Mouse (Mus musculus) heart, embryonic 15.5 days (tissue): ENCODE results near the gene Kmt2c. TPM values are rescaled to one million over a fixed set of nuclear protein-coding genes. Genes with fewer than 3 reads are reported as not detected.

ENCODE experiments used
- ATAC-seq: fragments of 200-750 bp; cut with Nextera tagmentation; replicated peaks from 2 replicates; pipeline ENCODE4 v1.8.0; 2017; ENCODE audit warnings: low read depth, moderate TSS enrichment; ENCODE audit not compliant: insufficient number of reproducible peaks, insufficient read depth, low FRiP score
- H3K27ac ChIP-seq: fragments of 300-500 bp; sonication (generic); 2 replicates; pipeline ENCODE4 v1.5.1; 2015; ENCODE audit warnings: mild to moderate bottlenecking, inconsistent platforms
- H3K27me3 ChIP-seq: fragments of 300-500 bp; sonication (generic); 2 replicates; pipeline ENCODE4 v1.6.1; 2015; ENCODE audit warnings: inconsistent platforms
- H3K36me3 ChIP-seq: fragments of 300-500 bp; sonication (generic); 2 replicates; pipeline ENCODE4 v1.6.1; 2015; ENCODE audit warnings: mild to moderate bottlenecking, inconsistent platforms
- H3K4me1 ChIP-seq: fragments of 300-500 bp; sonication (generic); replicated peaks from 2 replicates; pipeline ENCODE4 v1.6.1; 2015; ENCODE audit warnings: inconsistent platforms
- H3K4me2 ChIP-seq: fragments of 300-500 bp; sonication (generic); 2 replicates; pipeline ENCODE4 v1.6.1; 2015; ENCODE audit warnings: inconsistent platforms, mild to moderate bottlenecking, moderate library complexity
- H3K4me3 ChIP-seq: fragments of 300-500 bp; sonication (generic); 2 replicates; pipeline ENCODE4 v1.5.1; 2015; ENCODE audit warnings: mild to moderate bottlenecking, inconsistent platforms
- H3K9ac ChIP-seq: fragments of 300-500 bp; sonication (generic); 2 replicates; pipeline ENCODE4 v1.6.1; 2015; ENCODE audit warnings: mild to moderate bottlenecking, inconsistent platforms
- H3K9me3 ChIP-seq: fragments of 300-500 bp; sonication (generic); replicated peaks from 2 replicates; pipeline ENCODE4 v1.6.1; 2016; ENCODE audit warnings: inconsistent platforms
- WGBS: fragments of 180-500 bp; shearing (Covaris S2); methylation state at CpG from one replicate; pipeline ENCODE4 v1.1.7; 2015; ENCODE audit warnings: mixed read lengths; 5-methylcytosine and 5-hydroxymethylcytosine counted together
- polyA plus RNA-seq: library from polyadenylated mRNA; unstranded; fragments of >200 nt; fragmentation: Nextera tagmentation; extraction: Ambion mirVana; gene quantifications from 2 replicates; pipeline ENCODE4 v1.2.1, GENCODE M21; 2015

The Kmt2c gene
- polyA plus RNA-seq, 1 experiment from 2014 or later, result 7.3 TPM

DNA sequence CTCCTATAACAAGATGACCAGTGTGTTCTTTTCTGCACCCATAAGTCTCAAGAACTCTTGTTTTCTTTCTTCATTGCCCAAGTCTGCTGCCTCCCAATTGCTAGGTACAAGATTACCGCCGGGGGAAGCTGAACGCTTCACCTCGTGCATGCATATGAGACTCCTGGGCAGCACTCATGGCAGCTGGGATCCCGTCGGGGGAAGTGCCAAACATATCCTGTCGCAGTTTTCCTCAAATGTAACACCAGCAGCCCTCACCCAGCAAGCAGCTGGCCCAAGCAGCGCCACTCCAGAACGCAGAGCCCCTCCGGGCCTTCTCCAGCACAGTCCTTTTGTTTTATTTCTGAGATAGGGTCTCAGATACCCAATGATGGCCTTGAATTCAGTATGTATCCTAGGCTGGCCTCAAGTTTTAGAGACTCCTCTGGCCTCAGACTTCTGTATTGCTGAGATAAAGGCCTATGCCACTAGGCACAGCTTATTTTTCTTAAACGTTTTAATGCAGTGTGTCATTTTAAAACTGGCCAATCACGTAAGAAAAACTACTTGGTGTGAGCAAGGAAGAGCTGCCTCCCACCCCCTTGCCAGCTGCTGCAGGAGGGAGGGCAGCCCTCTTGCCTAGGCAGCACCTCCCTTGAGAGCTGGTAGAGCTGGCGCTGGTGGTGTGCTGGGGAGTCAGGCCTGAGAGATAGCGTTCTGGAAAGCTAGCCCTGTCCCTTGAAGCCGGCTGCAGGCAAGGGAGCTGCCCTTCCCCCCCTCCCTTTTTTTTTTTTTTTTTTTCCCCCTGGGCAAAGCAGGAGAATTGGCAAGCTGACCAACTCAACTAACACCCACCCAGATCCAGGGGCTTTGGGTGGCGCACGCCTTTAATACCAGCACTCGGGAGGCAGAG lies 33.9 kb upstream of the Kmt2c start:
- 56% methylated on average over 18 of the region's 18 CpGs for WGBS
- Histone ChIP-seq H3K36me3 (no peaks in the 10 kb centered on the region), H3K27ac (no peak overlapping the region), H3K9ac (no peak overlapping the region), H3K9me3 (peaks cover 2% of the 10 kb centered on the region; the same call in 1 of the 2 replicates), H3K4me1 (peaks cover 6% of the 10 kb centered on the region; the same call in 1 of the 2 replicates), H3K4me2 (no peak overlapping the region), H3K27me3 (no peaks in the 10 kb centered on the region), H3K4me3 (no peak overlapping the region)
- ATAC-seq, result no peak

DNA sequence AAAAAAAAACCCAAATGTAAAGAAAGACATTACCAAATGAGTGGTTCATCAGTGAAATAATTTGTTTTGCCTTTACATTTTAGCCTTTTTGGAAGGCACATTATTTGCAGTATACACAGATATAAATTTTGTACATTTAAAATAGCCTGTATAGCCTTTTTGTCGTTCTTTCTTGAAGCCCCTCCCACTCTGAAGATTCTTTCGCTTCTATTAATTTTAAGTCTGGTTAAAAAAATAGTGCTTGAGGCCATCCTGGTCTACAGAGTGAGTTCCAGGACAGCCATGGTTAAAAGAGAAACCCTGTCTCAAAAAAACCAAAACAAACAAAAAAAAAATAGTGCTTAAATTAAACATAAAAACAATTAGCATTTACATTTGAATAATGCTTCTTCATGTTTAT lies 32.0 kb upstream of the Kmt2c start:
- no peaks in the 10 kb centered on the region for H3K27me3 ChIP-seq
- 17% methylated on average over 2 of the region's 2 CpGs for WGBS
- peak overlapping the region; percentile 98 for H3K27ac ChIP-seq
- H3K9ac ChIP-seq, result no peak overlapping the region
- peaks cover 15% of the 10 kb centered on the region for H3K4me1 ChIP-seq
- H3K9me3 ChIP-seq, result no peaks in the 10 kb centered on the region
- H3K4me3 ChIP-seq, result peak overlapping the region; percentile 86
- ATAC-seq, result no peak
- H3K4me2 ChIP-seq, result peak overlapping the region; percentile 67
- H3K36me3 ChIP-seq, result no peaks in the 10 kb centered on the region

DNA sequence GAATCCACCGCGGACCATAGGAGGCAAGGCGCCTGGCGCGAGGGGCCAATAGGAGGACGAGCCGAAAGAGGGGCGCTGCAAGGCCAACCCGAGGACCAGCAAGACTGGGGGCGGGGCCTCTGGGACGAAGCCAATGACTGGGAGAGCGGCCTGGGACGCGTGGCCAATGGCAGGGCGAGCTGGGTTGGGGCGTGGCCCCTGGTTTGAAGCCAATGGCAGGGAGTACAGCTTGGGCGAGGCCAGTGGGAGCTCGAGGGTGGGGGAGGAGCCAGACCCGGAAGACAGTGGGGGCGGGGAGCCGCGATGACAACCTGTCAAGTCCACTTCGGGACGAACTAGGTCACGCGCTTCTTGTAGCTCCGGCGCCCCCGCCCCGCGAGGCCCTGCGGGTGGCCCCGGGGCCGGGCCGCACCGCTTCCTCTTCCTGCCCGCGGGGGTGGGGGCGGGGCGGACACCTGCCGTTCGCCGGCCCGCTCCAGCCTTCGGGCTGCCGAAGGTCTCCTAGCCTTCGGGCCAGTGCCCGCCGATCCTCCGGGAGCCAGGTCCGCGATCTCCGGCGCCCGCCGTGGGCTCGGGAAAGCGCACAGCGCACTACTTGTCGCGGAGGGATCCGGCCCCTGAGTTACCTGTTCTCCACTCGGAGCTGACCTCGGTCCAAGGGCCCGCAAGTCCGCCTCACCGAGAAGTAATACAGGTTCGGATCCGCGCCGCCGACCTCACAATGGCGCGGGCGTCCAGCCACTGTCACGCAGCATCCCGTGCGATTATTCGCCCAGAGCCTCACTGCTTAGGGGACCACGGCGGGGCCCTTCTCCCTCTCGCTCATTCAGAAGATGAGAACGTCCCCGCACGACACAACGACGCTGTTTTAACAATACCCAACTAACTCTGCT lies 31.2 kb upstream of the Kmt2c start:
- no peaks in the 10 kb centered on the region for H3K27me3 ChIP-seq
- H3K27ac ChIP-seq, result peak overlapping the region; percentile 98
- H3K4me1 ChIP-seq, result peaks cover 15% of the 10 kb centered on the region
- H3K4me3 ChIP-seq, result peak overlapping the region; percentile 86
- peak; percentile 99 for ATAC-seq
- no peaks in the 10 kb centered on the region for H3K36me3 ChIP-seq
- WGBS, result under 1% methylated on average over 76 of the region's 87 CpGs
- peak overlapping the region; percentile 78 for H3K9ac ChIP-seq
- no peaks in the 10 kb centered on the region for H3K9me3 ChIP-seq
- H3K4me2 ChIP-seq, result peak overlapping the region; percentile 70

DNA sequence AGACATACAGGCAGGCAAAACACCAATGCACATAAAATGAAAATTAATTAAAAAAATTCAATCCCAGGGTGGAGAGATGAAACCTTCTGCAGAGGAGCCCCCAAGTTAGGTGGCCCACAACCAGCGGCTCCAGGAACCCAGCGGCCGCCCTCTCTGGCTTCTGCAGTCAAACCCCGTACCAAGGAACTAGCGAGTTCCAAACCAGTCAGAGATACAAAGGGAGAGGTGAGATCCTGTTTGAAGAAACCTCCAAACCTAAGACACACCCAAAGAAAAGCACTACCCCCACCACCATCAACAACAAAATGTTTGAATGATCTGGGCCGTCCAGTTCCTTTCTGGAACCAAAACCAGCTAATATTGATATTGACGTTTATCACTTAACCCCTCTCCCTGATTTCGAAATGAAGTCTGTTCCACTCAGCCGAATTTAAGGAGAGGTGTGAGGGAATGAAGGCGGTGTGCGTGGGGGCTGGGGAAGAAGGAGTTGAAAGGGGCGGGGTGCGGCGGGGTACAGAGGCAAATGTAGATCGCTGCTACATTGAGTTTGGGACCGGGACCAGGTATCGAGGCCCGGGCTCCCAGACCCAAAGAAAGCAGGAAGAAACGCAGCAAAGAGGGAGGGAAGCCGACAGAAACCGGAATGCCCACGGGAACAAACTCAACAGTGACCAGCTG lies 30.4 kb upstream of the Kmt2c start:
- no peak for ATAC-seq
- Histone ChIP-seq H3K9ac (peak overlapping the region; percentile 65), H3K36me3 (no peaks in the 10 kb centered on the region), H3K4me1 (peaks cover 15% of the 10 kb centered on the region), H3K4me3 (peak overlapping the region; percentile 86), H3K4me2 (peak overlapping the region; percentile 70), H3K27me3 (no peaks in the 10 kb centered on the region), H3K27ac (peak overlapping the region; percentile 85), H3K9me3 (no peaks in the 10 kb centered on the region)
- WGBS, result 9% methylated on average over 22 of the region's 22 CpGs

DNA sequence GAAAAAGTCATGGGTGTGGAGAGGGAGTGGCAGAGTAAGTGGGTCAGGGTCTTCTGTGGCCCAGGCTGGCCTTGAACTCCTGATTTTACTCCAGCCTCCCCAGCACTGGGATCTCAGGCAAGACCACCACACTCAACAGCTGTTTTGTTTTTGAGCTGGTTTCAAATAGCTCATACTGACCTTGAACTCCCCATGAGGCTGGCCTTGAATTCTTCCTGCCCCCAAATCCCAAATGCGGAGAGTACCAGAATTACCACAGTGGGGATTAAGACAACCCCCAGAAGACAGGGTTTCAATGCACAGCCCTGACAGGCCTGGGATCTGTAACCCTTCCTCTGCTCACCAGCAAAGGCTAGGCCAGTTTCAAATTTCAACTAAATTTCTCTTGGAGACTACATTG lies 29.4 kb upstream of the Kmt2c start:
- WGBS, result 82% methylated on average over 1 of the region's 1 CpGs
- Histone ChIP-seq H3K4me2 (no peak overlapping the region), H3K27ac (no peak overlapping the region), H3K4me3 (no peak overlapping the region), H3K9me3 (no peaks in the 10 kb centered on the region), H3K4me1 (peaks cover 15% of the 10 kb centered on the region), H3K9ac (no peak overlapping the region), H3K27me3 (no peaks in the 10 kb centered on the region), H3K36me3 (no peaks in the 10 kb centered on the region)
- no peak for ATAC-seq

DNA sequence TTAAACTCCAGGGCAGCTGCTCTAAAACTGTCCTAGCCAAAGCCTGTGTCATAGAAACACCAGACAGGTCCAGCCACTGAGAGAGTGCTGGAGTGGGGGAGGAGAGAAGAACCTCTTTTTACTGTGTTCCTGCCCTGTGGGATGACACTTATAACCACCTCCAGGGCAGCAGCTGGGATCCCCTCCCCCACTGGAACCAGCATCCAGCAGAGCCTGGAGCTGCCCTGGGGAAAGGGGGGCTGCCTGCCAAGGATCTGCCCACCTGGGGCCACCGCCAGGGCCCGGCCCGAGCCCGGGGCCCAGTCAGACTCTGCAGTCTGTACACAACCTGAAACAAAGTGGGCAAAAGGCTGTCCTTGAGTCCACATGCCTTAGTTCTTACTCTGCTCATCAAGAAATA lies 28.3 kb upstream of the Kmt2c start:
- Histone ChIP-seq H3K4me2 (no peak overlapping the region), H3K36me3 (no peaks in the 10 kb centered on the region), H3K27me3 (no peaks in the 10 kb centered on the region), H3K4me1 (peaks cover 12% of the 10 kb centered on the region), H3K9ac (no peak overlapping the region), H3K27ac (no peak overlapping the region), H3K4me3 (no peak overlapping the region), H3K9me3 (no peaks in the 10 kb centered on the region)
- ATAC-seq, result no peak
- 29% methylated on average over 4 of the region's 4 CpGs for WGBS

DNA sequence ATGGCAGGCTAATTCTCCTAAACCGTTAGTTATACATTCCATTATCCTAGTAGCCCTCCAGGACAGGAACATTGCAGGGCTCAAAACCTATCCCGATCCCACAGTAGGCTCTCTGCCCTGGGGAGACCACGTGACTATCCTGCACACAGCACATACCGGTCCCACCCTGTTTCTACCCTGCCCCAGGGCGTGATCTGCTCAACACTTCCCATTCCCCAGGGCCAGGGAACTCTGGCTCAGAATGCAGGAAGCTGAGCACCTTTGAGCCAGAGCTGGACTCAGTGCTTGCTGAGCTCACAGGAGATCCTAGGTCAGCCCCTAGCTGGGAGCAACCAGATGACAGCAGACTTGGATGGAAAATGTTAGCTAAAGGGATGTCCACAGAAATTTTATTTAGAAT lies 27.5 kb upstream of the Kmt2c start:
- no peak overlapping the region for H3K9ac ChIP-seq
- WGBS, result 47% methylated on average over 5 of the region's 5 CpGs
- no peak overlapping the region for H3K4me3 ChIP-seq
- no peaks in the 10 kb centered on the region for H3K9me3 ChIP-seq
- ATAC-seq, result no peak
- H3K36me3 ChIP-seq, result no peaks in the 10 kb centered on the region
- H3K27ac ChIP-seq, result no peak overlapping the region
- H3K4me1 ChIP-seq, result peaks cover 12% of the 10 kb centered on the region
- H3K27me3 ChIP-seq, result no peaks in the 10 kb centered on the region
- H3K4me2 ChIP-seq, result no peak overlapping the region

DNA sequence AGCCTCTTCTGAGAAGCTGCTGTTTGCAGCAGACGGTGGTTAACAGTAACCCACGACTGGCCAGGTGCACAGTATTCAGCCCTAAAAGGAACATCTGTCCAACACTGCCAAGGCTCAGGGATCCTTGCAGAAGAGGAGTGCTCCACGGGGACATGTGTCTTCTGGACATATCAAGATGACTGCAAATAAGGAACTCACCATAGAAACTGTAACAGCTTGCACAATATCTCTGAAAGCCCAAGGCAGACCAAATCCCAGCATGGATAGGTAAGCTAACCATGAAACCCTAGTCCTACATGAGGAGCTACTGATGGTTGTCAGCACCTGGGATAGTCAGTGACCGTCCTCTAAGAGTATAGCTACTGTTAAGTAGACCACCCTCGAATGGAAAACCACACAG lies 22.9 kb upstream of the Kmt2c start:
- 74% methylated on average over 5 of the region's 5 CpGs for WGBS
- no peak for ATAC-seq
- H3K36me3 ChIP-seq, result no peaks in the 10 kb centered on the region
- no peak overlapping the region for H3K4me3 ChIP-seq
- H3K4me2 ChIP-seq, result no peak overlapping the region
- H3K9me3 ChIP-seq, result no peaks in the 10 kb centered on the region
- no peak overlapping the region for H3K9ac ChIP-seq
- H3K4me1 ChIP-seq, result peaks cover under 1% of the 10 kb centered on the region; the same call in 1 of the 2 replicates
- H3K27me3 ChIP-seq, result no peaks in the 10 kb centered on the region
- H3K27ac ChIP-seq, result no peak overlapping the region

DNA sequence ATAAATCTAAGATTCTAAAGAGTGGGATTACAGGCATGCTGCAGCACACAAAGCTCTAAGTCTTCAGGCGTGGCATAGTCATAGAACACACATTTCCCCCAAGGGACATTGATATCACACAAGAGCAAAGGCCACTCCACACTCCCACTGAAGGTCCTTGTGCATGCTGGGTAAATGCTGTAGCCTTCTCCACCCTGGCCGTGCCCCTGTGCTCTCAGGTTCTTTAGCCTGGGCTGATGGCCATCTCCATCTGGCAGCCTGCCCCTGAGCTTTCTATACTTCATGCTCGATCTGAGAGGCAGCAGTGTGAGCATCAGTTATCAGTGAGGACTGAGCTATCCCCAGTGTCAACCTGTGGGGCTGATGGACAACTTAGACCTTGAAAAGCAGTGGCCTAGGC lies 21.2 kb upstream of the Kmt2c start:
- no peak for ATAC-seq
- H3K4me1 ChIP-seq, result no peaks in the 10 kb centered on the region
- no peak overlapping the region for H3K27ac ChIP-seq
- no peak overlapping the region for H3K9ac ChIP-seq
- 52% methylated on average over 3 of the region's 3 CpGs for WGBS
- H3K27me3 ChIP-seq, result no peaks in the 10 kb centered on the region
- H3K9me3 ChIP-seq, result no peaks in the 10 kb centered on the region
- H3K4me2 ChIP-seq, result no peak overlapping the region
- H3K4me3 ChIP-seq, result no peak overlapping the region
- no peaks in the 10 kb centered on the region for H3K36me3 ChIP-seq

DNA sequence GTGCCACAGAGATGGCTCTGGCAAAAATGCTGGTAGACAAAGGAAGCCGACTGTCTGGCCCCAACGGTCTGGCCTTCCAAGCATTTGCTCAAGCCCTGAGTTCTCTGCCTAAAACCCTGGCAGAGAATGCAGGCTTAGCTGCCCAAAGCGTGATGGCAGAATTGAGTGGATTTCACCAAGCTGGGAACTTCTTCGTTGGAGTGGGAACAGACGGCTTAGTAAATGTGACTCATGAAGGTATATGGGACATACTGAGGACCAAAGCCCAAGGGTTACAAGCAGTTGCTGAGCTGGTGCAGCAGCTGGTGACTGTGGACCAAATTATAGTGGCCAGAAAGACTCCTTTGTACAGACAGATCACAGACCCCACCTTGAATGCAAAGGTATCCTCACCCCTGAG lies 19.0 kb upstream of the Kmt2c start:
- Histone ChIP-seq H3K27me3 (no peaks in the 10 kb centered on the region), H3K4me2 (no peak overlapping the region), H3K36me3 (no peaks in the 10 kb centered on the region), H3K9me3 (no peaks in the 10 kb centered on the region), H3K4me1 (no peaks in the 10 kb centered on the region), H3K27ac (no peak overlapping the region), H3K9ac (no peak overlapping the region), H3K4me3 (no peak overlapping the region)
- no peak for ATAC-seq
- WGBS, result 79% methylated on average over 5 of the region's 5 CpGs

DNA sequence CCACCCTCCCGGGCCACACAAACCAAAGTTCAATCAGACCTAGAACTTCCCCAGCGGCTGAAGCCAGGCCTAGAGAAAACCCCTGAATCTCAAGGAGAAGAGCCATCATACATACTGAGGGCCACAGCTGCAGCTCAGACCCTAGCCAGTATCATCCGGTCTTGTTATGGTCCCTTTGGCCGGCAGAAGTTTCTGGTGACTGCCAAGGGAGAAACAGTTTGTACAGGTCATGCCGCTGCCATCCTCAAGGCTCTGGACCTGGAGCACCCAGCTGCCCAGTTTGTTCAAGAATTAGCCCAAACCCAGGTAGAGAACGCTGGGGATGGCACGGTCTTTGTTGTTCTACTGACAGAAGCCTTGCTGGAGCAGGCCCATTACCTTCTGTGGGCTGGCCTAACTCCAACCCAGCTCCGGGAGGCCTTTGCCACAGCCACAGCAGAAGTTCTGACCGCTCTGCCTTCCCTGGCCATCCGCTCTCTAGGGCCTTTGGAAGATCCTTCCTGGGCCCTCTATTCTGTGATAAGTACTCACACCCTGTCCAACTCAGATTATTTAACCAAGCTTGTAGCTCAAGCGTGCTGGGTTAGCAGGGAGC lies 17.8 kb upstream of the Kmt2c start:
- ATAC-seq, result no peak
- 91% methylated on average over 11 of the region's 11 CpGs for WGBS
- Histone ChIP-seq H3K27me3 (no peaks in the 10 kb centered on the region), H3K4me2 (no peak overlapping the region), H3K9me3 (no peaks in the 10 kb centered on the region), H3K27ac (no peak overlapping the region), H3K4me1 (no peaks in the 10 kb centered on the region), H3K36me3 (no peaks in the 10 kb centered on the region), H3K9ac (no peak overlapping the region), H3K4me3 (no peak overlapping the region)
